Mouse (Mus musculus): ENCODE data around the gene Abcc12.

- TF ChIP-seq CTCF (IDR thresholded peaks at IDR 0.05; ENCODE audit: low read depth) (no peak), EP300 (IDR thresholded peaks at IDR 0.05; ENCODE audit: low read depth) (no peak)
Observed at GRCm38 (mm10) chr8:86443744-86444143, 136.7 kb downstream of the Abcc12 start.

Measured in liver, embryonic 14.5 days (tissue).